Mouse (Mus musculus): ENCODE results near the gene Gm21936.
"Not testable (repeated sequence)": the region's sequence is repeated elsewhere in the genome, so short reads cannot be mapped to it uniquely, and the experiment has no call there.

The Gm21936 gene

DNA sequence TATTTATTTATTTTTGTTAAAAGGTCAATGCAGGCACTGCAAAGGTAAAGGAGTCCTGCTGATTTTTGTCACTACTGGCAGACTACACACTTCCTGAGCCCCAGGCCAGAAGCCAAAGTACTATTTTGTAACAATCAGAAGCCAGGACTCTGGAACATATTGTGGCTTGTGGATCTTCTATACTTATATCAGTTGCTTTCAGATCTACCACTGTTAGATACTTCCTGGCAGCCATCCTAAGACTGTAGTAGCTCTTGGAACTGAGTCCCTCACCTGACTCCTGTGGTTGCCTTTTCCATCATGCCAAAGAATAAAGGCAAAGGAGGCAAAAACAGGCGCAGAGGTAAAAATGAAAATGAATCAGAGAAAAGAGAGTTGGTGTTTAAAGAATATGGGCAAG lies at the start of gene Gm21936:
Gene Gm21936 (plus strand): TSS at position 301 of the 400 bp plus-strand sequence.
- DNase-seq = not testable (repeated sequence)

DNA sequence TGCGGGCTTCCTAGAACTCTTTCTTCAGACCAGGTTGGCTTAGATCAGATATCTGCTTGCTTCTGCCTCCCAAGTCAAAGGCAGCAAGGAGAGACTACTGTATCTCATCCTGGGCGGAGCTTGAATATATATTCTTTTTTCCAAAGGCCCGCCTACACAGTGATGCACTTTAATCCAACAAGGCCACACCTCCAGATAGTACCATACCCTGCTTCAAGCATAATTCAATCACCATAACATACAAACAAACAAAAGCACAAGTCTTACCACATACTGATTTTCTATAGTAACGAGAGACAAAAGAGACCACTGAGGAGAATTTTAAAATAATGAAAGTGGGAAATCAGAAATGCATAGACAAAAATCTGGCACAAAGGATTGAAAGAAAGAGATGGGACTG lies 19.7 kb upstream of the Gm21936 start, which contains the start of gene Gm21319:
Gene Gm21319 (minus strand): TSS at position 101 of the 400 bp plus-strand sequence.
- DNase-seq = not testable (repeated sequence)

DNA sequence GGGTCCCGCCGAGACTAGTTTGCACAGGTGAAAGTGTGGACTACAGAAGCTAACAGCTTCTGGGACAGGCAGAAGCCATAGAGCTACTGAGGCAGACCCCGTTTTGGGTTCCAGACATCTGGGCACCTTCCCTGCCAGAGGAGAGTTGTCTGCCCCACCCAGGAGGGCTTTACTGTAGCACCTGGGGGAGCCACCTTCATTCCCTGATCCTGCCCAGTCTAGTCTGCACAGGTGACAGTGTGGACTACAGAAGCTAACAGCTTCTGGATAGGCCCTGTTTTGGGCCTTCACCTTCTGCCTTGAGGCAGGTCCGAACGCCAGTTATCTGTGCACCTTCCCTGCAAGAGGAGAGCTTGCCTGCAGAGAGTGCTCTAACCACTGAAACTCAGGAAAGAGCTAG lies 2.7 kb downstream of the Gm21936 start:
- DNase-seq = not testable (repeated sequence)

DNA sequence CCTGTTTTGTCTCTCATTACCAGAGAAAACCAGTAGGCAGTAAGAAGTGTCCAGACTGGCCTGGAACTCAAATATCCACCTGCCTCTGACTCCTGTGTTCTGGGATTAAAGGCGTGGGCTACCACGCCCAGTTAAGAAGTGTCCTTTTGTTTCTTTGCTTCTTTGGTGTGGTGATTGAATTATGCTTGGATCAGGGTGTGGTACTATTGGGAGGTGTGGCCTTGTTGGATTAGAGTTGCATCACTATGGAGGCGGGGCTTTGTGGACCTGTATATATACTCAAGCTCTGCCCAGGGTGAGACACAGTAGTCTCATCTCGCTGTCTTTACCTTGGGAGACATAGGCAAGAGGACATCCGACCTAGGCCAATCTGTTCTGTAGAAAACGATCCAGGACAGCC lies 21.0 kb downstream of the Gm21936 start, which contains the start of gene BB287469:
Gene BB287469 (plus strand): TSS at position 301 of the 400 bp plus-strand sequence.
- DNase-seq = not testable (repeated sequence)

DNA sequence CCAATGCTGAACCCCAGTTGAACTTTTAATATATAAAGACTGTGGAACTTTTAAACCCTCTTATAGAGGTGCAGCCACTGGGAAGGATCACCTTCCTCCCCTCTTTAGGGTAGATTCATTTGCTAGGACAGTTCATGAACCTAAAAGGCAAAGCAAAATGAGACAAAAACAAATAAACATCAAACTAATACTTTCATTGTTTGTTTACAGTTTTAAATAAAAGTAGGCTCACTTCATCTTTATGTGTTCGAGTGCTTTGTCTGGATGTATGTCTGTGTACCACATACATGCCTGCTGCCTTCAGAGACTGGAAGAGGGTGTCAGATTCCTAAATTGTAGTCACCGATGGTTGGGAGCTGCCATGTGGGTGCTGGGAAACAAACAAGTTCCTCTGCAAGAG lies 46.9 kb downstream of the Gm21936 start, which contains the start of gene Gm2001:
Gene Gm2001 (minus strand): TSS at position 101 of the 400 bp plus-strand sequence.
- DNase-seq = not testable (repeated sequence)
